Mouse (Mus musculus): ENCODE measurements around the gene Ppp1r36. TPM values are rescaled to one million over a fixed set of nuclear protein-coding genes. Genes with fewer than 3 reads are reported as not detected.

The Ppp1r36 gene
- total RNA-seq (2021) = not detected
- long read RNA-seq, experiment 1 = 0 reads
- long read RNA-seq, experiment 2 = 0 reads

- DNase-seq = peak; percentile 43
- no peak within 1 kb of the TSS; the same call in 1 of the 2 replicates for H3K27ac ChIP-seq
- intact Hi-C loops (cut with DNase I) = no loop called here
- TF ChIP-seq CTCF (IDR thresholded peaks at IDR 0.05) = no peak
- H3K4me3 ChIP-seq = peak within 1 kb of the TSS; percentile 69
Observed at GRCm38 (mm10) chr12:76417433-76417854, at the start of gene Ppp1r36. TSS of gene Ppp1r36 (plus strand) at chr12:76417538.

GRCm38 (mm10) chr12:76368201-76368789 is 49.0 kb upstream of the Ppp1r36 start:
- no peak for DNase-seq
- intact Hi-C loops (cut with DNase I) = no loop called here
- Histone ChIP-seq H3K4me3 (peak overlapping the region; percentile 100), H3K27ac (peak overlapping the region; percentile 98)
- no peak for TF ChIP-seq CTCF (IDR thresholded peaks at IDR 0.05)

- peak overlapping the region; percentile 100 for H3K4me3 ChIP-seq
- intact Hi-C loops (cut with DNase I) = loop anchor here (1.0 kb wide), 1 partner anchor 36 kb away; the partner anchor contains the start of gene Hspa2
- peak; percentile 75 for DNase-seq
- no peak for TF ChIP-seq CTCF (IDR thresholded peaks at IDR 0.05)
- peak overlapping the region; percentile 98 for H3K27ac ChIP-seq
Observed at GRCm38 (mm10) chr12:76368790-76369205, 48.5 kb upstream of the Ppp1r36 start.

- peak within 1 kb of the TSS; percentile 98 for H3K27ac ChIP-seq
- H3K4me3 ChIP-seq = peak within 1 kb of the TSS; percentile 100
- intact Hi-C loops (cut with DNase I) = loop anchor here (1.0 kb wide), 1 partner anchor 35 kb away; the partner anchor contains the start of gene Hspa2
- peak; percentile 94 for DNase-seq
- TF ChIP-seq CTCF (IDR thresholded peaks at IDR 0.05) = no peak
Observed at GRCm38 (mm10) chr12:76369206-76369977, 47.9 kb upstream of the Ppp1r36 start, which contains the start of gene Zbtb25. TSS of gene Zbtb25 (minus strand) at chr12:76369602.

- H3K27ac ChIP-seq = peak within 1 kb of the TSS; percentile 98
- peak within 1 kb of the TSS; percentile 100 for H3K4me3 ChIP-seq
- peak; percentile 89 for DNase-seq
- intact Hi-C loops (cut with DNase I) = loop anchor here (1.0 kb wide), 1 partner anchor 34 kb away; the partner anchor contains the start of gene Hspa2
- peak; percentile 15; the same call in 1 of the 2 replicates for TF ChIP-seq CTCF (IDR thresholded peaks at IDR 0.05)
Observed at GRCm38 (mm10) chr12:76369978-76370830, 47.1 kb upstream of the Ppp1r36 start, which contains the start of gene Zbtb1. TSS of gene Zbtb1 (plus strand) at chr12:76370266.

- intact Hi-C loops (cut with DNase I) = no loop called here
- DNase-seq = peak; percentile 92
- H3K4me3 ChIP-seq = peak overlapping the region; percentile 100
- H3K27ac ChIP-seq = peak overlapping the region; percentile 98
- no peak; the same call in 1 of the 2 replicates for TF ChIP-seq CTCF (IDR thresholded peaks at IDR 0.05)
Observed at GRCm38 (mm10) chr12:76370831-76371571, 46.3 kb upstream of the Ppp1r36 start.

GRCm38 (mm10) chr12:76372046-76372445 is 45.3 kb upstream of the Ppp1r36 start:
- TF ChIP-seq CTCF (IDR thresholded peaks at IDR 0.05) = no peak
- intact Hi-C loops (cut with DNase I) = no loop called here
- H3K4me3 ChIP-seq = peak overlapping the region; percentile 100

GRCm38 (mm10) chr12:76372881-76373818 is 44.2 kb upstream of the Ppp1r36 start:
- DNase-seq = no peak
- TF ChIP-seq CTCF (IDR thresholded peaks at IDR 0.05) = no peak; the same call in 1 of the 2 replicates
- intact Hi-C loops (cut with DNase I) = no loop called here
- Histone ChIP-seq H3K4me3 (peak overlapping the region; percentile 100; the same call in 1 of the 2 replicates), H3K27ac (peak overlapping the region; percentile 98; the same call in 1 of the 2 replicates)

More at GRCm38 (mm10) chr12:76372046-76372445, 45.3 kb upstream of the Ppp1r36 start:
- no peak for DNase-seq
- peak overlapping the region; percentile 98 for H3K27ac ChIP-seq

- Histone ChIP-seq H3K4me3 (no peak overlapping the region), H3K27ac (0 out of 2 replicates have a peak overlapping the region, but pooled peaks have one; percentile 3)
- DNase-seq = no peak
- TF ChIP-seq CTCF (IDR thresholded peaks at IDR 0.05) = no peak
- intact Hi-C loops (cut with DNase I) = no loop called here
Observed at GRCm38 (mm10) chr12:76373991-76374390, 43.3 kb upstream of the Ppp1r36 start.

GRCm38 (mm10) chr12:76374911-76375310 is 42.4 kb upstream of the Ppp1r36 start:
- TF ChIP-seq CTCF (IDR thresholded peaks at IDR 0.05) = no peak
- no peak for DNase-seq
- intact Hi-C loops (cut with DNase I) = no loop called here
- no peak overlapping the region for H3K27ac ChIP-seq
- no peak overlapping the region for H3K4me3 ChIP-seq
